Mouse (Mus musculus): Measurements from ENCODE around the gene Tbck.

Tbck gene

DNA sequence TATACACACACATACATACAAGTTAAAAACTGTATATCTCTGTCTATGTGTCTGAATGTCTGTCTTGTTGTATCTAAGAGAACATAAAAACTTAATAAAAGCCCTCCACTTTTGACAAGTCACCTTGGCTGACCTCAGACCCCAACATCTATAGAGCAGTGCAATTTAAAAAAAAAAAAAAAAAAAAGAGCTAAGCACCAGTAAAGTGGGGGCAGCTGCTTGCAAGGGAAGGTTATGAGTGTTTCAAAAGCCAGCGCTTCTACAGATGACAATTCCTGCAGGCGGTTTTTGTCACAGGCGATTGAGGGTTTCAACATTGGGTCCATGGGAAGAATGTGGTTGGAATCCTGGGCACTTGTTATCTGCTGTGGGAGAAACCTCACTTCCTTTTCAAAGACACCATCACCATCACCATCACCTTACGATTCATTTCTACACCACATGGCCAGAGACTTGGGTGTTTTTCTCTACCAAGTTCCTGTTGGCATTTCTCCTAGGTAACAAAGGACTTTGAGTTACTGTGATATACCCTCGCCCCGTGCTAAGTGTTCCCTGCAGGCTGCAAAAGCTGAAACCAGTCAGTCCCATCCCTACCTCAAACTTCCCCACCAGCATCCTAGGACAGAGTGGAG lies 202.6 kb downstream of the Tbck start:
- in situ Hi-C loops (cut with MboI; ENCODE audit: low pct_unique_long_range_greater_than_20kb in 1 of 2, low sequenced_read_pairs in 2 of 2, unreplicated experiment in 1 of 2), result no loop called here

GRCm38 (mm10) chr3:132887074-132887848 lies 203.3 kb downstream of the Tbck start:
- in situ Hi-C loops (cut with MboI; ENCODE audit: low pct_unique_long_range_greater_than_20kb in 1 of 2, low sequenced_read_pairs in 2 of 2, unreplicated experiment in 1 of 2), result no loop called here
